Mouse (Mus musculus) MEL (cell line): ENCODE data around the gene Nt5c3b. TPM values are rescaled to one million over a fixed set of nuclear protein-coding genes. Genes with fewer than 3 reads are reported as not detected.

Experiments used
- DNase-seq: peaks from one replicate; pipeline ENCODE4 v3.0.0; 2011; ENCODE audit warnings: low read depth, low spot score
- H3K27ac ChIP-seq: 2 replicates; pipeline ENCODE4 v1.5.1; 2012; ENCODE audit warnings: low read depth, mild to moderate bottlenecking, control low read depth, low read length, moderate library complexity; ENCODE audit not compliant: control insufficient read depth
- H3K27me3 ChIP-seq, 2 experiments: fragments of 150-350 bp in 1 of 2; sonication (generic) in 1 of 2; 2 replicates each; pipeline ENCODE4 v1.6.1; 2012; ENCODE audit warnings: low read length in 2 of 2, mild to moderate bottlenecking in 2 of 2, improper control_type of control experiment in 1 of 2, moderate library complexity in 1 of 2; ENCODE audit not compliant: insufficient read depth in 2 of 2, control insufficient read depth in 1 of 2
- H3K36me3 ChIP-seq, 2 experiments: 2 replicates each; pipeline ENCODE4 v1.6.1; 2012 to 2014; ENCODE audit warnings: low read length in 2 of 2, improper control_type of control experiment in 1 of 2, inconsistent platforms in 1 of 2, mild to moderate bottlenecking in 1 of 2; ENCODE audit not compliant: insufficient read depth in 2 of 2, control insufficient read depth in 1 of 2
- H3K4me1 ChIP-seq, 2 experiments: fragments of 150-350 bp in 1 of 2; sonication (generic) in 1 of 2; 2 replicates each; pipeline ENCODE4 v1.6.1; 2012; ENCODE audit warnings: low read length in 2 of 2, improper control_type of control experiment in 1 of 2, mild to moderate bottlenecking in 1 of 2; ENCODE audit not compliant: insufficient read depth in 2 of 2, control insufficient read depth in 1 of 2
- H3K4me3 ChIP-seq, 2 experiments: fragments of 150-350 bp in 1 of 2; sonication (generic) in 1 of 2; 2 replicates each; pipeline ENCODE4 v1.5.1; 2012; ENCODE audit warnings: low read depth in 2 of 2, low read length in 2 of 2, mild to moderate bottlenecking in 2 of 2, moderate library complexity in 2 of 2, control low read depth in 1 of 2, improper control_type of control experiment in 1 of 2; ENCODE audit not compliant: control insufficient read depth in 1 of 2, insufficient read depth in 1 of 2
- H3K79me2 ChIP-seq: 2 replicates; pipeline ENCODE4 v1.6.1; 2012; ENCODE audit warnings: mild to moderate bottlenecking, low read length, moderate library complexity; ENCODE audit not compliant: control insufficient read depth, poor library complexity, insufficient read depth
- H3K9ac ChIP-seq: 2 replicates; pipeline ENCODE4 v1.6.1; 2012; ENCODE audit warnings: low read depth, mild to moderate bottlenecking, control low read depth, low read length, moderate library complexity; ENCODE audit not compliant: control insufficient read depth, poor library complexity, severe bottlenecking
- H3K9me3 ChIP-seq: fragments of 150-350 bp; sonication (generic); replicated peaks from 2 replicates; pipeline ENCODE4 v1.6.1; 2012; ENCODE audit warnings: mild to moderate bottlenecking, low read length, improper control_type of control experiment, moderate library complexity; ENCODE audit not compliant: insufficient read depth
- BHLHE40 ChIP-seq: IDR thresholded peaks from 2 replicates; pipeline ENCODE4 v1.6.1; 2012; ENCODE audit warnings: low read depth, mild to moderate bottlenecking, inconsistent platforms, low read length, improper control_type of control experiment, borderline replicate concordance
- CHD2 ChIP-seq: IDR thresholded peaks from 2 replicates; pipeline ENCODE4 v1.6.1; 2011; ENCODE audit warnings: low read length, improper control_type of control experiment
- GABPA ChIP-seq: IDR thresholded peaks from 2 replicates; pipeline ENCODE4 v1.6.1; 2012; ENCODE audit warnings: low read depth, mild to moderate bottlenecking, inconsistent platforms, low read length, improper control_type of control experiment, moderate library complexity
- MAFK ChIP-seq: IDR thresholded peaks from 2 replicates; pipeline ENCODE4 v1.6.1; 2011; ENCODE audit warnings: low read depth, mild to moderate bottlenecking, low read length, improper control_type of control experiment, borderline replicate concordance
- MAX ChIP-seq: IDR thresholded peaks from 2 replicates; pipeline ENCODE4 v1.6.1; 2011; ENCODE audit warnings: low read length, improper control_type of control experiment
- NELFE ChIP-seq: IDR thresholded peaks from 2 replicates; pipeline ENCODE4 v1.6.1; 2011; ENCODE audit warnings: low read depth, low read length, improper control_type of control experiment
- POLR2A ChIP-seq, 2 experiments: IDR thresholded peaks; 2 replicates each; pipeline ENCODE4 v1.6.1; 2011 to 2012; ENCODE audit warnings: low read length in 2 of 2, mild to moderate bottlenecking in 2 of 2, control low read depth in 1 of 2, improper control_type of control experiment in 1 of 2, low read depth in 1 of 2, moderate library complexity in 1 of 2; ENCODE audit not compliant: control insufficient read depth in 1 of 2, insufficient read depth in 1 of 2, poor library complexity in 1 of 2
- POLR2AphosphoS5 ChIP-seq: IDR thresholded peaks from 2 replicates; pipeline ENCODE4 v1.6.1; 2012; ENCODE audit warnings: low read depth, borderline replicate concordance, mild to moderate bottlenecking, inconsistent platforms, low read length, moderate library complexity, mixed read lengths
- RAD21 ChIP-seq: IDR thresholded peaks from 2 replicates; pipeline ENCODE4 v1.6.1; 2011; ENCODE audit warnings: mild to moderate bottlenecking, low read depth, low read length, improper control_type of control experiment
- RCOR1 ChIP-seq: IDR thresholded peaks from 2 replicates; pipeline ENCODE4 v1.6.1; 2012; ENCODE audit warnings: low read depth, mild to moderate bottlenecking, inconsistent platforms, low read length, improper control_type of control experiment
- SIN3A ChIP-seq: IDR thresholded peaks from 2 replicates; pipeline ENCODE4 v1.6.1; 2012; ENCODE audit warnings: low read length, improper control_type of control experiment, inconsistent platforms
- TAL1 ChIP-seq: IDR thresholded peaks from 2 replicates; pipeline ENCODE4 v1.6.1; 2012; ENCODE audit warnings: mild to moderate bottlenecking, inconsistent platforms, low read length, moderate library complexity, mixed read lengths
- ZKSCAN1 ChIP-seq: IDR thresholded peaks from 2 replicates; pipeline ENCODE4 v1.6.1; 2012; ENCODE audit warnings: low read depth, mild to moderate bottlenecking, inconsistent platforms, low read length, improper control_type of control experiment, moderate library complexity
- polyA plus RNA-seq, 2 experiments: library from polyadenylated mRNA; stranded (reverse) in 1 of 2; unstranded in 1 of 2; fragments of >175 nt in 1 of 2; fragments of >200 nt in 1 of 2; gene quantifications; 2 replicates each; pipeline versions ENCODE4 v1.2.1 to v1.2.4; 2012; ENCODE audit warnings: low replicate concordance in 2 of 2, low read depth in 1 of 2; ENCODE audit not compliant: insufficient read length in 2 of 2, insufficient read depth in 1 of 2, missing spikeins in 1 of 2
- total RNA-seq: library from RNA; depleted of rRNA; stranded (reverse); fragments of 300-350 nt; gene quantifications from 2 replicates; pipeline ENCODE4 v1.2.3, GENCODE M21; 2012

Nt5c3b gene
- total and polyA plus RNA-seq, 3 experiments, result 61.3 to 287 (median 79.2) TPM

DNA sequence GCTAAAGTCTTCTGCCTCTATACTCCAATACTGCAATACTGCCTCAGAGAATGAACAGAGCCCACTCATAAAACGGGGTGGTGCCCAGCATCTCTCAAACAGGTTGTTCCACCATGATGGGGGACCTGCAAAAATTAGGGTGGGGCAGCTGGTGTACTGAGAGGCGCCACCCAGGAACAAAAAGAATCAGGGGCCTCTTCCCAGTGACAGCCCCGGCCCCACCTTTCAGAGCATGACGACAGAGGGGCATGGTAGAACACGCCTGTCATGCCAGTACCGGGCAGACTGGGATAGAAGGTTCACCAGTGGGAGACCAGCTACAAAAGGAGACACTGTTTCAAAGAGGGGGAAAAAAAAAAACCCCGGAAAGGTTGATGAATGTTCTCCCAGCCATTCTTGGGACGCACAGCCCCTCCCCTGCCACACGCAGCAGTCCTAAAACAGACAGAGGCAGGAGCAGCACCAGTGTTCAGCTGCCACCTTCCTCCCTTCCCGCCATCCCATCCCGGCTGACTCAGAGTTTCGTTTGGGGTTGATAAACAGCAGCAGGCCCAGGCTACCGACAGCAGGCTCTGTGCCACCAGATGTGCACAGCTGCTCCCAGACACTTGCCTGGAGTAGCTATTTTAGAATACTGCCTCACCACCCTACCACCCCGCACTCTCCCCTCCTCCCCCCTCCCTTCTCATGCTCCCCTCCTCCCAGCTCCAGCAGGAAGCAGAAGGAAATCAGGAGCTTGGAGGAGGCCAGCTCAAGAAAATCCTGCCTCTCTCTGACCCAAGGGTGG lies 53.8 kb downstream of the Nt5c3b start:
- Histone ChIP-seq H3K79me2 (no peaks in the 10 kb centered on the region), H3K4me3 (no peak overlapping the region), H3K27me3 (no peaks in the 10 kb centered on the region; a peak in 1 of 4 replicates), H3K9me3 (no peaks in the 10 kb centered on the region), H3K27ac (no peak overlapping the region), H3K9ac (no peak overlapping the region), H3K4me1 (no peaks in the 10 kb centered on the region), H3K36me3 (no peaks in the 10 kb centered on the region)
- DNase-seq, result no peak
- TF ChIP-seq GABPA (no peak), POLR2A (IDR thresholded peaks at IDR 0.05; ENCODE audit: control insufficient read depth in 1 of 2, insufficient read depth in 1 of 2, low read depth in 1 of 2, low read length in 2 of 2, poor library complexity in 1 of 2) (0 out of 4 replicates have a peak, but pooled peaks of 1 of the 2 experiments have one; percentile 2), BHLHE40 (no peak), MAFK (no peak), CHD2 (no peak), TAL1 (no peak), POLR2AphosphoS5 (no peak), NELFE (no peak), RAD21 (no peak)

- TF ChIP-seq MAFK (no peak), ZKSCAN1 (peak; percentile 44; the same call in 1 of the 2 replicates)
- no peaks in the 10 kb centered on the region for H3K36me3 ChIP-seq
- DNase-seq, result no peak
- H3K27me3 ChIP-seq, result no peaks in the 10 kb centered on the region; a peak in 1 of 4 replicates
- no peak overlapping the region for H3K4me3 ChIP-seq
- H3K4me1 ChIP-seq, result no peaks in the 10 kb centered on the region
- H3K9me3 ChIP-seq, result no peaks in the 10 kb centered on the region
- H3K9ac ChIP-seq, result no peak overlapping the region
- no peaks in the 10 kb centered on the region for H3K79me2 ChIP-seq
- no peak overlapping the region for H3K27ac ChIP-seq
Measured at GRCm38 (mm10) chr11:100387111-100387510, 54.5 kb downstream of the Nt5c3b start.

DNA sequence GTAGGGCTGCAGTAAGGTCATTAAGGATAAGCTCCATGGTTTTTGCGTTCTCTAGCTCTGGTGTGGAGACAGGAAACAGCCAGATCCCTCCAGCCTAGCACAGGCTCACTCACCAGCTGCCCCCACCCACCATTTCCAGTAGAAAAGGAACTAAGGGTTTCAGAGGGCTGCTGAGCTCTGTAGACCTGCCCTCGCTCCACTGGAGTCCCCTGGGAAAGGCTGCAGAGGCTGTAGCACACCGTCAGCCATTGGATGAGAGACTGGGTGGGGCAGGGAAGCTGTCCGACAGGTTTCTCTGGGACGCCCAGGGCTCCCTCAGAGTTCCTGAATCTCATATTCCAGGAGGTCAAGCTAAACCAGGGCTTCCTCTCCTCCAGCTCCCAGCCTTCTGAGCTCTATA lies 55.0 kb downstream of the Nt5c3b start:
- TF ChIP-seq RAD21 (no peak), MAX (no peak), RCOR1 (no peak), SIN3A (no peak)
- no peak overlapping the region for H3K4me3 ChIP-seq
- DNase-seq, result no peak
- no peaks in the 10 kb centered on the region for H3K4me1 ChIP-seq
- no peaks in the 10 kb centered on the region for H3K79me2 ChIP-seq
- H3K36me3 ChIP-seq, result no peaks in the 10 kb centered on the region
- H3K27me3 ChIP-seq, result no peaks in the 10 kb centered on the region; a peak in 1 of 4 replicates
- H3K27ac ChIP-seq, result no peak overlapping the region
- no peak overlapping the region for H3K9ac ChIP-seq
- H3K9me3 ChIP-seq, result no peaks in the 10 kb centered on the region
